Mouse (Mus musculus) stomach, embryonic 16.5 days (tissue): ENCODE measurements at regions not wholly inside any gene's neighbourhood (a gene's known extent, or its start where the extent isn't known, plus 50 kb on each side); places are given as distances from the start of the nearest gene placed in this dataset.

ENCODE experiments used
- ATAC-seq: fragments of 200-750 bp; cut with Nextera tagmentation; 2 replicates; pipeline ENCODE4 v1.8.0; 2017; ENCODE audit warnings: moderate number of reproducible peaks, moderate TSS enrichment; ENCODE audit not compliant: insufficient read depth, low FRiP score
- H3K27ac ChIP-seq: fragments of 300-500 bp; sonication (generic); 2 replicates; pipeline ENCODE4 v1.5.1; 2014; ENCODE audit warnings: low read length
- H3K27me3 ChIP-seq: fragments of 300-500 bp; sonication (generic); 2 replicates; pipeline ENCODE4 v1.6.1; 2014; ENCODE audit warnings: low read length, control low read depth, mixed read lengths; ENCODE audit not compliant: control insufficient read depth, insufficient read depth
- H3K36me3 ChIP-seq: fragments of 300-500 bp; sonication (generic); 2 replicates; pipeline ENCODE4 v1.6.1; 2014; ENCODE audit warnings: low read length; ENCODE audit not compliant: control insufficient read depth, insufficient read depth
- H3K4me1 ChIP-seq: fragments of 300-500 bp; sonication (generic); 2 replicates; pipeline ENCODE4 v1.6.1; 2014; ENCODE audit warnings: low read length, control low read depth, mixed read lengths; ENCODE audit not compliant: control insufficient read depth, insufficient read depth
- H3K4me2 ChIP-seq: fragments of 300-500 bp; sonication (generic); 2 replicates; pipeline ENCODE4 v1.6.1; 2014; ENCODE audit warnings: low read depth, low read length, mixed read lengths
- H3K4me3 ChIP-seq: fragments of 300-500 bp; sonication (generic); replicated peaks from 2 replicates; pipeline ENCODE4 v1.5.1; 2014; ENCODE audit warnings: mild to moderate bottlenecking, low read length
- H3K9ac ChIP-seq: fragments of 300-500 bp; sonication (generic); 2 replicates; pipeline ENCODE4 v1.6.1; 2014; ENCODE audit warnings: low read length
- H3K9me3 ChIP-seq: fragments of 300-500 bp; sonication (generic); replicated peaks from 2 replicates; pipeline ENCODE4 v1.6.1; 2016; ENCODE audit warnings: low read length, control low read depth; ENCODE audit not compliant: control insufficient read depth
- WGBS: fragments of 180-500 bp; shearing (Covaris S2); extraction: QIAGEN DNeasy Blood & Tissue Kit; methylation state at CpG from one replicate; pipeline ENCODE4 v1.1.7; 2014; 5-methylcytosine and 5-hydroxymethylcytosine counted together

DNA sequence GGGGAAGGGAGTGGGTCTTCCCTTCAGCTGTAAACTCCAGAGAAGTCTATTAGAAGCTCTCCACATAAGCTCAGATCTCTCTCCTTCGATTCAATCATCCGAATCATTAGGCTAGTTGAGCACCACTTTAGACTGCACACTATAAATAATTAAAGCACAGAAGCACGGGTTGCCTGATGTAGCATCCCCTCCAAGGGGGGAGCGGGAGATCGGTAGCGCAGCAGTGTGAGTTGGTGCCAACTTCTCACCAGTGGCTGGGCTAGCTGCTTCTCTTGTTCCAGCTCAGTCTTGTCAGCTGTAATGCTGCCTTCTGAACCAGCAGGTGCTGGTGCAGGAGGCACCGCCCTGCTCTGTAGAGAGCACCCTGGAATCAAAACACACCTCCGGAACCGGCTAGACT is 78.6 kb downstream of the A830031A19Rik start:
- H3K9ac ChIP-seq, result no peak overlapping the region
- H3K4me3 ChIP-seq, result no peak overlapping the region
- no peak overlapping the region for H3K4me2 ChIP-seq
- no peak for ATAC-seq
- no peaks in the 10 kb centered on the region for H3K36me3 ChIP-seq
- no peak overlapping the region for H3K27ac ChIP-seq
- no peaks in the 10 kb centered on the region for H3K27me3 ChIP-seq
- 82% methylated on average over 9 of the region's 9 CpGs for WGBS
- no peaks in the 10 kb centered on the region for H3K9me3 ChIP-seq
- H3K4me1 ChIP-seq, result no peaks in the 10 kb centered on the region

- H3K9ac ChIP-seq, result no peak overlapping the region
- H3K36me3 ChIP-seq, result no peaks in the 10 kb centered on the region
- no peaks in the 10 kb centered on the region for H3K27me3 ChIP-seq
- H3K27ac ChIP-seq, result no peak overlapping the region
- H3K4me1 ChIP-seq, result no peaks in the 10 kb centered on the region
- ATAC-seq, result no peak
- no peaks in the 10 kb centered on the region for H3K9me3 ChIP-seq
- H3K4me3 ChIP-seq, result no peak overlapping the region
- no peak overlapping the region for H3K4me2 ChIP-seq
Observed at GRCm38 (mm10) chr11:23994160-23994559, 80.7 kb downstream of the A830031A19Rik start.

DNA sequence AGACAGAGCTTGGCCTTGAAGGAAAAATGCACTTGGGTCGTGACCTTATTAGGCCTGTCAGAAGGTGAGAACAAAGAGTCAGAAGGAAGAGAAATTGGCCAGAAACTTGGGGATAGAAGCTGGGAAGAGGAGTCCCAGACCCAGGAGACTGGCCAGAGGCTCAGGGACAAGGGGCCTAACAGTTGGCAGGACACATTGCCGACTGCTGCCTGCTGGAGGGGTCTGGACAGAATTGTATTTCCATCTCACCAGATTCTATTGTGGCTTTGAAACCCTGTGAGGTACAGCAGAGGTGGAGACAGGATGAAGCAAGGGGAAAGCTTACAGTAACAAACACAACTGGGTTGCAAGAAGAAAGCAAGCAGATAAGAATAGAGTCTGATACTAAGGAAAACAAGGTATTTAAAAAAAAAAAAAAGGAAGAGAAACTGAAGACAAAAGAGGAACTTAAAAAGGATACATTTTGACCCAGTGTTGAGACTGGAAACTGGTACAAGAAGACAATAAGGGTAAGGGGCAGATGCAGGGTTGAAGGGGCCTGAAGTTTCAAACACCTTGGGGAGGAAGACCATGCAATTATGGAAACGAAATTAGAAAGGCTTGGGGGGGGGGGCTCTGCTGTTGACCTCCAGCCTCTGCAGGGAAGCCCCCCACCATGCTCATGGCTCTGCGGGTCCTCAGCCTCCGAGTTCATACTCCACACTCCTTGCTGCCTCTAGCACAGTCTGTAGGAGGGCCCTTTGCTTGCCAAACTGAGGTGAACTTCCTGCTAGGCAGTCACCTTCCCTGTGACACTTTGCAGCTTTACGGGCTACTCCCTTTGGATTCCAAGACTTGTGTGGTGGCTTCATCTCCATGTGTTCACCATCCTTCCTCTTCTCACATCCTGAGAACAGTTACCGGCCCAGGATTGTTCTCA is 87.1 kb downstream of the A830031A19Rik start:
- H3K9ac ChIP-seq, result no peak overlapping the region
- 59% methylated on average over 7 of the region's 7 CpGs for WGBS
- H3K4me1 ChIP-seq, result no peaks in the 10 kb centered on the region
- no peak overlapping the region for H3K4me2 ChIP-seq
- no peaks in the 10 kb centered on the region for H3K9me3 ChIP-seq
- H3K36me3 ChIP-seq, result no peaks in the 10 kb centered on the region
- no peak for ATAC-seq
- H3K27ac ChIP-seq, result no peak overlapping the region
- no peak overlapping the region for H3K4me3 ChIP-seq
- no peaks in the 10 kb centered on the region for H3K27me3 ChIP-seq

DNA sequence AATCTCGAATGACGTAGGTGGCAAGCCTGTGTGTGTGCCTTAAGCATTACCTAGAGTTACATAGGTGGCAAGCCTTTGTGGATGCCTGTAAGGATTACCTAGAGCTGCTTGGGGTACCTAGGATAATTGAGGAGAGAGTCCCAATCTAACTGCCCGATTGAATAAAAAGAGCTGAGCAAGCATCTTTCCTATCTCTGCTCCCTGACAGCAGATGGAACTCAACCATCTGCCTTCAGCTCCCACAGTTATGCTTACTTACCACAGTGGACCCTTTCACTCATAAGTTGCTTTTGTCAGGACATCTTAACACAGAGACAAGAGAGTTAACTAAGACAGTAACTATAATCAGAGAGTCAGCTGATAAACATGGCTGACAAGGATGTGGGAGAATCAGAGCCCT is 89.6 kb downstream of the A830031A19Rik start:
- no peak overlapping the region for H3K4me2 ChIP-seq
- no peaks in the 10 kb centered on the region for H3K9me3 ChIP-seq
- no peaks in the 10 kb centered on the region for H3K36me3 ChIP-seq
- H3K27ac ChIP-seq, result no peak overlapping the region
- no peak for ATAC-seq
- H3K9ac ChIP-seq, result no peak overlapping the region
- no peak overlapping the region for H3K4me3 ChIP-seq
- no peaks in the 10 kb centered on the region for H3K27me3 ChIP-seq
- 92% methylated on average over 3 of the region's 3 CpGs for WGBS
- H3K4me1 ChIP-seq, result no peaks in the 10 kb centered on the region

GRCm38 (mm10) chr11:23979332-23979731 is 84.3 kb upstream of the Papolg start:
- no peak overlapping the region for H3K4me2 ChIP-seq
- ATAC-seq, result no peak; the same call in 1 of the 2 replicates
- no peaks in the 10 kb centered on the region for H3K36me3 ChIP-seq
- no peaks in the 10 kb centered on the region for H3K9me3 ChIP-seq
- H3K4me1 ChIP-seq, result no peaks in the 10 kb centered on the region
- H3K27ac ChIP-seq, result no peak overlapping the region
- WGBS, result 10% methylated on average over 5 of the region's 5 CpGs
- H3K9ac ChIP-seq, result no peak overlapping the region
- no peaks in the 10 kb centered on the region for H3K27me3 ChIP-seq
- no peak overlapping the region for H3K4me3 ChIP-seq

DNA sequence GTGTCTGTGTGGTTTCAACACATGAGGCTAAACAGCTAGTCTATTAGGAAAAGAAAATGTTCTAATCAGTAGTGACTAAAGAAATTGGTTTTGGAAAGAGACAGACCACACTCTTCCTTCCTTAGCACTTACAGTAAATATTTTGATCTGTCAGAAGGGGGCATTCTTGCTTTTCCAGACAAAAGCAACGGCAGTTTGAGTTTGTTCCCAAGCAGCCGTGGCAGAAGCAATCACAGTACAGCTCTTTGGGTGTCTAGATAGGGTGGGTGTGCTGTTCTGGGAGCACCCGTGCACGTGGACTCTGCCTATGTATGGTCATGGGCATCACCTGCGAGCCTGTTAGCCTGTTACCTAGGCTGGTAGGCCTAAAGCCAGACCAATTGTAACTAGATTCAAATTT is 83.2 kb upstream of the Papolg start:
- no peak overlapping the region for H3K4me3 ChIP-seq
- ATAC-seq, result no peak
- no peak overlapping the region for H3K4me2 ChIP-seq
- H3K4me1 ChIP-seq, result no peaks in the 10 kb centered on the region
- WGBS, result 65% methylated on average over 5 of the region's 5 CpGs
- no peaks in the 10 kb centered on the region for H3K9me3 ChIP-seq
- no peak overlapping the region for H3K9ac ChIP-seq
- H3K27ac ChIP-seq, result no peak overlapping the region
- H3K27me3 ChIP-seq, result no peaks in the 10 kb centered on the region
- no peaks in the 10 kb centered on the region for H3K36me3 ChIP-seq

DNA sequence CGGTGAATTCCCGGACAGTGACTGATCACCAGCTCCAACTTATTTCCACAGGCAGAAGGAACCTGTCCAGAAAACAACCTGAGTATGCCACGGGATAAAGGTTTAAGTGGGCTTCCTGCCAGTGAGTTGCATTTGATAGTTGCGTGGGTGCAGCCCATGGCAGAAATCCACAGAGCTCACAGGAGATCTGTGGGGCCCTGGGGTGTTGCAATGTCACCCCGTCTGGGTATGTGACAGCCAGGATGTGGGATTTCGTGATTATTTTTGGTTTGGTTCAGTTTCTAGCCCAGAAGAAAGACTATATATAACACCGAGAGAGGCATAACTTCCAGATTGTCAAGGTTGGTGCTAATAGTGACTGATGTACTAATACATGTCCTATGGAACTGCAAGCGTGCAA is 82.0 kb upstream of the Papolg start:
- 78% methylated on average over 8 of the region's 8 CpGs for WGBS
- H3K4me1 ChIP-seq, result no peaks in the 10 kb centered on the region
- no peaks in the 10 kb centered on the region for H3K9me3 ChIP-seq
- H3K9ac ChIP-seq, result no peak overlapping the region
- no peak overlapping the region for H3K4me2 ChIP-seq
- no peak overlapping the region for H3K27ac ChIP-seq
- no peaks in the 10 kb centered on the region for H3K27me3 ChIP-seq
- no peaks in the 10 kb centered on the region for H3K36me3 ChIP-seq
- H3K4me3 ChIP-seq, result no peak overlapping the region
- no peak for ATAC-seq

DNA sequence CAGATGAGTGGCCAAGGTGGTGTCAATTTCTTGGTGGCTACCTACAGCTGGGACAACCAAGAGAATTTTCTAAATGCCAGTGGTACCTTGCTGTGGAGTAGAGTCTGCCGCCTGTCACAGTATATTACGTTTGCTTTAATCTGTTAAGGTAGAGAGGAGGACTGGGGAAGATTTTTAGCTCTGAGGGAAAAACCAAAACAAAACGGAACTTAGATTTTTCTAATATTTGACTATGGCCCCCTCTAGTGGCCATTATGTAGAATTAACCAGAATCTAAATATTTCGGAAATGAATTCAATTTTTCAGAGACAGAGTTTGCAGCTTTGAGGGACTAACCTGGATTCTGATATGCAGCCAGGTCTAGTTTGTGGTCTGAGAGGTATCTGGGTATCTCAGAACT is 59.3 kb upstream of the Papolg start:
- no peak for ATAC-seq
- no peak overlapping the region; the same call in 1 of the 2 replicates for H3K4me3 ChIP-seq
- H3K4me2 ChIP-seq, result no peak overlapping the region
- no peaks in the 10 kb centered on the region for H3K27me3 ChIP-seq
- H3K27ac ChIP-seq, result no peak overlapping the region
- H3K9ac ChIP-seq, result peak overlapping the region; percentile 38; the same call in 1 of the 2 replicates
- no peaks in the 10 kb centered on the region for H3K4me1 ChIP-seq
- WGBS, result 1% methylated on average over 4 of the region's 4 CpGs
- H3K9me3 ChIP-seq, result no peaks in the 10 kb centered on the region; the same call in 1 of the 2 replicates
- H3K36me3 ChIP-seq, result no peaks in the 10 kb centered on the region

- ATAC-seq, result no peak
- Histone ChIP-seq H3K27me3 (no peaks in the 10 kb centered on the region), H3K27ac (no peak overlapping the region), H3K4me2 (no peak overlapping the region), H3K9me3 (no peaks in the 10 kb centered on the region), H3K36me3 (no peaks in the 10 kb centered on the region), H3K4me1 (no peaks in the 10 kb centered on the region), H3K9ac (no peak overlapping the region), H3K4me3 (no peak overlapping the region)
Observed at GRCm38 (mm10) chr11:23945966-23946365, 50.9 kb upstream of the Papolg start.
